Mouse (Mus musculus) thymus, adult 18-20 months (tissue): ENCODE results near the gene Vgll2.

Experiments
- DNase-seq, 2 experiments: peaks; one replicate each; pipeline ENCODE4 v3.0.0; 2022; ENCODE audit warnings: mixed read lengths in 2 of 2

Gene Vgll2

DNA sequence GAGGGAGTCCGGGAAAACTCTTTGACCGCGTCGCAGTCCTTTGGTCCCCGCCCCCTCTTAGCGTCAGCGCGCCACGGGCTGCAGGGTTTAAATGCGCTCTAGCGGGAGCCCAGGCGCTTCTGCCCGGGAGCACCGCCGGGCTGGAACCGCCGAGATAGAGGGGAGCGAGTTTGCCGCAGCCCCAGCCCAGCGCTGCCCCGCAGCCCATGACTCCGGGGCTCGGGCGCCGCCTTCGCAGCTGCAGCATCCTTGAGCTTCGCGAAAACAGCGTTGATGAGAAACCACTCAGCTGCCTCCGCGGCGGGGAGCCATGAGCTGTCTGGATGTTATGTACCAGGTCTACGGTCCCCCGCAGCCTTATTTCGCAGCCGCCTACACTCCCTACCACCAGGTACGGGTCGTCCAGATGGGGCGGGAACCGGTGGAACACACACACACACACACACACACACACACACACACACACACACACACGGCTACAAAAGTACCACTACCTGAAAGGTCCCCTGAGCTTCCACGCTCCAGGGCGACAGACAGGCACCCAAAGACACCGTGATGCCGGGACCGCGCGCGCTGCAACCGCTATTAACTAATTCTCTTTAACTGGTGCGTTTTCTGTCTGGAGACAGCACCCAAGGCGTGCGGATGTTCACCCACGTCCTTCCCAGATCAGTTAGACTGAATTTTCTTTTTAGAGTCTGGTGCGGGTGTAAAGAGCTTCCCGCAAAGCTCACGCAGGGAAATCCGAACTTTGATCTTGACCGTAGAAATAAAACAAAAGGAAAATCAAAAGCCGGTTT lies at the start of gene Vgll2:
Gene Vgll2, plus strand, starts transcription at position 90 of the 800 bp plus-strand sequence.
- no peak for DNase-seq

DNA sequence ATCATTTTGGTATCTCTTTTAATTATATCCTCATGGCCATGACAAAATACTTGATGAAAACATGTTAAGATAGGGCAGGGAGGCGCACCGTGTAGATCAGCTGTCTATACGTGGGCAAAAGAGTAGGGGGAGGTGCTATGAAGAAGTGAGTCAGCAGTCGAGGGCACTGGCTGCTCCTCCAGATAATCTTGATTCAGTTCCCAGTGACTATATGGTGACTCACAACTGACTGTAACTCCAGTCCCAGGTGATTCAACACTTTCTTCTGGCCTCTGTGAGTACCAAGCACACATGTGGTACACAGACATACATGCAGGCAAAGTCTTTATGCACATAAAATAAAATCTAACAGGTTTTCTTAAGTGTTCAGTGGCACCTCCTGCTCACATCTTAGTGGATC lies 47.2 kb upstream of the Vgll2 start:
- no peak for DNase-seq

DNA sequence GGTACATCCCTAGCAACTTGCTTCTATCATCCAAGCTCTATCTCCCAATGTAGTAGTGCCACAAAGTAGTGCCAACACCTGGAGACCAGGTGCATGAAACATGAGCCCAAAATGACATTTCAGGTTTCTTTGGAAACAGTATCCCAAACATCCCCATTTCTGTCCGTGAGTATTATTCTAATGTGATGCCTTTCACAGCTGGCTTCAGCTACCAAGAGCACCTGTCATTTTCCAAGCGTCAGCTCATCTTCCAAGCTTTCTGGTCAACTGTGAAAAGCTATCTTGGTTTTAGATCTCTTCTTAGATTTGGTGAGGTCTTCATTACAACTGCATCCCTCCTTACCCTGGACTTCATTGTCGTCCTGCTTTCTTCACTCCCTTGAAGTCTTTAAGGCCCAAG lies 46.7 kb upstream of the Vgll2 start:
- no peak for DNase-seq

DNA sequence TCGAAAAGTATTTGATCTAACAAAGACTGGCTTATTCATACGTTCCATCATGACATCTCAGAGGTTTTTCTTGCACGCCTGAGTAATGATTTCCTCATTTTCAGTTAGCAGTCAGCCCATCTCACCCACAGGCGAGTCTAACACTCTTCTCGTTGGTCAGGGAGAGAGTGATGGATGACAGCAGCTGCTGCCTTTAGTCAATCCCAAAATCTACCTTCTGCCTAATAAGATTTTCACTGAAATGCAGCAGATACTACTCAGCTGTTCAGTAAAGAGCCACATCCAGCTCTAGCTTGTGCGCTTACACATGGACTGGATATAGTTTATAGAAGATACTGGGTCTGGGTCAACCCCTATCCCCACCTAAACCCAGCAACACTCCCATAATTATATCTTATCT lies 40.7 kb upstream of the Vgll2 start:
- DNase-seq = no peak

DNA sequence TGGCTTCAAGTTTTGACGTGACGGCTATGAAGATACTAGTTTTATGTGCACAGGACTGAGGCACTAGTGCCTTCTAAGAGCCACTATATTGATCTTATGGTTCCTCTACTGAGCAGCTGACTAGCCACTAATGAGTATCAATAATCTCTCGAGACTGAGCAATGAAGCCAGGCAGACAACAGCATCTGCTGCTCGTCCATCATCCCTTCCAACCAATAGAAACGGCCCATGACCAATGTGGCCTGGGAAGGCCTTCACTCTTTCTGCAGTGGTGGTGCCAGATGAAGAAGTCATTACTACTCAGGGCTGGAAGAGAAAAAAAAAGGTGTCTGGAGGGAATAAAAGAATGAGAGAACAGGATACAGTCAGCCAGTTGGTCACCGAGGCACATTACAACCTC lies 39.9 kb upstream of the Vgll2 start:
- DNase-seq = no peak

DNA sequence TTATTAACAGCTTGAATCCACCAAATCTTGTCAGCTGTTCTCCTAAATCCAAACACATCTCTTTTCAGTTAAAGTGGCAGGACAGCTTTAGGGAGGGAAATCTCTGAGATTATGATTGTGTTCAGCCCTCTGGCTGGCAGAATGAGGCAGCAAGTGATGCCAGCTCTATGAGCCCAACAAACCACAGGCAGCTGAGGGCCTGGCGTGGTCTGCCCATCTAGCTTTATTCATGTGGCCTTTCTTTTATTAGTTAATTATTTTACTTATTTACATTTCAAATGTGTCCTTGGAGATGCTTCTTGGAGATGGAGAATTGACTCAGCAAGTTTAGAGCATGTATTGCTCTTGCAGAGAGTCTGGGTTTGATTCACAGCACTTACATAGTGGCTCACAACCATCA lies 3.8 kb upstream of the Vgll2 start:
- DNase-seq = no peak

DNA sequence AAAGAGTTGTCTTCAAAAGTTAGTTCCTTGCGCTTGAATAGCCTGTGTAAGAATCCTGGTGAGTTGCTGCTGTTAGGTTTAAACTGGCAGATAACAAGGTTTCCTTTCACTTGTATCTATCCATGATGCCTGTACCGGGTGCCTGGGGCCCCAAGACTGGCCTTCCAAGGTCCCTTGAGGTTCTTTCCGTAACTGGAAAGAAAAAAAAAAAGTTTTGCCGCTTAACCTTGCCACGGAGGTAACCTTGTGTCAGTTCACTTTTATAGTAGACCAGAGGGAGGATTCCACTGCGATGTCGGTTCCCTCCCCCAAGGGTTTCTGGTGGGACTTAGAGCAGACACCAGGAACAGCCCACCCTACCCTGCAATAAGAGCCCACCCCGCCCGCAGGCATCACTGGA lies 1.1 kb upstream of the Vgll2 start:
- DNase-seq = no peak

DNA sequence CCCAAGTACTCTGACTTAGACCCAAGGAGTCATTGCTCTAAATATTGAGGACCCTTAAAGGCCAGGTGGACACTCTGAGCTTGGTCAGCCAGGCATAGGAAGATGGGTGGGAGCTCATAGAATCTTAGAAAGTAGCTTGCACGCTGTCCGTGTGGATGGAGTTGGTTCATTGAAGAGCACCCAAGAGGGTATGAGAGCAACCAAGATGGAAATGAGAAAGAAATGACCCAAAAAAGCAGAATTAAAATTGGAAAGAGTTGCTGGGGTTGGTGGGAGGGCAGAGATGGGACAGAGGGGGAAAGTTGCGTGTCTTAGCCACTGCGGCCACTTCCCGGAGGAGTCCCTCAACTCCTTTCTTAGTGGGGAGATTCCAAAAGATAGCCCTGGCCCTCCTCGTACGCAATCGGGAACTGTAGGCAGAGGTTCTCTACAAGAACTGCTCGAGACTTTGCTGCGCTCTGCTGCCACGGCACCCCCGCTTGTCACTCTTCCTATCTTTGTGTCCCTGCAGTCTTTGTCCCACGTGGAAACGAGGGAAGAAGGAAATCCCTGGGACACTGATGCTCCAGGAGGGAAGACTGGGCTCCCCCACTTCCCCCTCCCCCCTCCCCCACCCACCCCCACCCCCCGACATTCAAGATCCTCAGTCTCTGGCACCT lies 437 bp upstream of the Vgll2 start:
- DNase-seq = no peak

DNA sequence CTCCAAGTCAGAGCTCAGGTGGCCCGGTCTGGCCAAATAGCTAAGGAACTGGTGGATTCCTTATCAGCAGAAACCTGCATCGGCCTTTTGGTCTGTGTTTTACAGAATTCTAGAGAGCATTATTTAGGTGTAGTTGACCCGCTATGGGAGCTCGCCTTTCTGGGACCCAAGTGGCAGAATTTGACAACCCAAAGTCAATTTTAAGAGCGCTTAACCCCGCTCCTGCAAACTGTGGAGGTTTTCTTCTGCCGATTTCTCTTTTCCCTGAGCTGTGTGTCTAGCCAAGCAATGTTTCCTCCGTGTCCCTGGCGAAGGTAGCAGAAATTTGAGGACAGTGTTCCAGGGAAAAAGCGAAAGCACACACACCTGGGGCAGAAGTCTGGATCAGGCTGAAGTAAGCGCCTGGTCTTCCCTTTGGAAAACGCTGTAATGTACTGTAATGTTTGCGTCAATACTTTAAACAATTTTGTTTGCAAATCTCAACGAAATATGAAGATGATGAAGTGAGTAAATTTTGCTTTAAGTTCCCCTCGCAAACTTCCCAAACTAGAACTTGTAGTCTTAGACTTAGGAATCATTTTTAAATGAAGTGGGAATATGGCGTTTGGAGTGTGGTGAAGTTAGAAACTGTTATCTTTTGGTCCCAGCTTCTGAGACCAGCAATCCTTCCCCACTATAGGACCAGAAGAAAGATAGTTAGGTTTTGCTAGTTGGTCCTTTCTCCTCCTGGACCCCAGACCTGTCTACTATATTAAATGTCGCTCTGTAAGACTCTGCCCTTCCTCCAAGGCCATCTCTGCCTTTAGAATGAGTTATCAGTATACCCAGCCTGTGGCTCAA lies 1.1 kb downstream of the Vgll2 start:
- no peak for DNase-seq

DNA sequence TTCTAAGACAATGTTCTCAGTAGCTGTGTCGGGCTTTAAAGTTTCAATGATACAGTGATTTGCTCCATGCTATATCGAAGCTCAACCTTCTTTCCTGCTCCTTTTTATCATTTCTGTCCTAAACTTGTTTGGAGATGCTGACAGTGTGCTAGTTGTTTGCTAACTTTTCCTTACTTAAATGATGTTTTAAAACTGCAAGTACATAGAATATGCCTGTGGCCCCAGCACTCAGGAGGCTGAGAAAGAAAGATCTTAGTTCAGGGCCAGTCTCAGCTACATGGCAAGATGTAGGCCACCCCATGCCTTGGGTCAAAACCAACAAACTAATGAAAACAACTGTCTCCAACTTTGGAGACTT lies 1.7 kb downstream of the Vgll2 start:
- DNase-seq = no peak

DNA sequence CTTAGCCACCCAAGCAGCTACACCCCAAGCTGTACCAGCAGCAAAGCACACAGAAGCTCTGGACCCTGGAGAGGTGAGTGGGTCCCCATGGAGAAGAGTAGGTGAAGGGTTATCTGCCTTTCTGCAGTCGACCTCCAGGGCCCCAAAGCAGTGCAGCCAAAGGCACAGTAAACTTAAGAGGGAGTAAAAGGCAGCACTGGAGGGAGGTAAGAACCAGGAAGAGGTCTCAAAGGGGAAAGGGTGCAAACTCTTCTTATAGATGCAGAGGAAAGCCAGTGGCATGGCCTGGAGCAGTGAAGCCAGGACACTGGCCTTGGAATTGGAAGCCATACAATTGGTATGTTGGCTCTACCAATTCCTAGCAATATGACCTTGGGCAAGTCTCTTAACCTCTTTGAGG lies 3.0 kb downstream of the Vgll2 start:
- no peak for DNase-seq

DNA sequence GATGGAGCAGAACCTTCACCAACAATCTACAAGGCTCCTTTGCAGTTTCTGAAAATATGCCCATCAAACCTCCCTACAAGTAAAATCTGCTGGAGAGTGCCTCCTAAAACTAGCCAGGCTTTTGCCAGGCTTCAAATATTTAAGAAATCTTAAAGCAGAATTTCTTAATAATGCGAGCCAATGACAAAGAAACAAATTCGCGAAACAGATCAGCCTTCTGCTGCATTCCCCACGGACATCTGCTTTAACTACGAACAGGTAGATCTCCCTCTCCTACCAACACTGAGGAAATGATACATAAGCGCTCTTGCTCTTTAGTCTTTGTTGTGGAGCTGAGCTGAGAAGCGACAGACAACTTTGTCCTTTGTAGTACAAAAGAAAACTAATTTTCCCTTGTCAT lies 3.5 kb downstream of the Vgll2 start:
- no peak for DNase-seq

DNA sequence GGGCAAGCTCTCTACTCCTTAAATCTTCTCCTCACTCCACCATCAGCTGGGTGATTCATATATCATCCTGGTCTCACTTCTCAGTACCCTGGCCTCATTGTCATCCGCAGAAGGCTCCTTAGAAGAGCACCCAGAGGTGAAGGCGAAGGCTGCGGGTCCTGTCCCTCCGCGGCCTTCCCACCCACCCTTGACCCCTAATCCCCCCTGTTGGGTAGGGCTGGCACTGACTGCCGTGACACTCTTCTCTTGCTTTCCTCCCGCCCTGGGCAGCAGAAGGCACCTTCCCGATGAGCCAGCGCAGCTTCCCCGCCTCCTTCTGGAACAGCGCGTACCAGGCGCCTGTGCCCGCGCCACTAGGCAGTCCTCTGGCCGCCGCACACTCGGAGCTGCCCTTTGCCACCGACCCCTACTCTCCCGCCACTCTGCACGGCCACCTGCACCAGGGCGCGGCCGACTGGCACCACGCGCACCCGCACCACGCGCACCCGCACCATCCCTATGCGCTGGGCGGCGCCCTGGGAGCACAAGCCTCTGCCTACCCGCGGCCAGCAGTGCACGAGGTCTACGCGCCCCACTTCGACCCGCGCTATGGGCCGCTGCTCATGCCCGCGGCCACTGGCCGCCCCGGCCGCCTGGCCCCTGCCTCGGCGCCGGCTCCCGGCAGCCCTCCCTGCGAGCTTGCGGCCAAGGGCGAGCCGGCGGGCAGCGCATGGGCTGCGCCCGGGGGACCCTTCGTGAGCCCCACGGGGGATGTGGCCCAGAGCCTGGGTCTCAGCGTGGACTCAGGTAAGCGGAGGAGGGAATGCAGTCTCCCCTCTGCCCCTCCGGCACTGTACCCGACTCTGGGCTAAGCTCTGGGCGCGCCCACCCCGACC lies 5.1 kb downstream of the Vgll2 start:
- DNase-seq = no peak

DNA sequence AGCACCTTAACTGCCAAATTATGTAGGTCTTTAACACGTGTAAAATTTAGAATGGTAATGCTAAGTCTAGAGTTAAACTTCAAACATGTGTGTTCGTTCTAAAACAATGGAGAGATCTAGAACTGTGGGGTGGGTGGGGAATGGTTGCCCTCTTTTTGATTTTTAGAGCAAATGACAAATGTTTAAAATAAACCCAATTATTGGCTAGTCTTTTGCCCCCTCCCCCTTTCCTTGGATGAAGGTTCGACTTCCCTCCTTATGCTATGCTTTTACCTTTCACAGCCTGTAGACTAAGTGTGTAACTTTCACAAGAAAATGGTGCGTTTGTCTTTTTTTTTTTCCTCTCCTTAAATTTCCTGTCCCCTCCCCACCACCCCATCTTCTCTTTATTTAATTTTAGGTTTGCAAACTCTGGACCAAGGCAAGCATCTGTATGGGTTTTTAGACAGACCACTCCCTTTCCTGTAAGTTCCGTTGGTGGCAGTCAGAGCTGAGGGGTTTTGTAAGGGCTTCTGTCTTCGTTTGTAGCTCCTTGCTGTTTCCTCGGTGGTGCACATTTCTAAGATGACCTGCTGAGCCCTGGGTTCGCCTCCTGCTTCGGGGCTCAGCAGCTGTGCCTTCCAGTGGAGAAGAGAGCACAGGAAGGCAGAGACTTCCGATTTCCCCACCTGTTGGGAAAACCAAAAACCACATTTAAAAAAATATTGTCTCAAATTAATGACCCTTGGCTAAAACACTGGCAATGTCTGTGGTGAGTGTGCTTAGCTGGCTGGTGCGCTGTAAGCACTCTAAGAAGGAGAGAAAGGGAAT lies 6.5 kb downstream of the Vgll2 start:
- no peak for DNase-seq

DNA sequence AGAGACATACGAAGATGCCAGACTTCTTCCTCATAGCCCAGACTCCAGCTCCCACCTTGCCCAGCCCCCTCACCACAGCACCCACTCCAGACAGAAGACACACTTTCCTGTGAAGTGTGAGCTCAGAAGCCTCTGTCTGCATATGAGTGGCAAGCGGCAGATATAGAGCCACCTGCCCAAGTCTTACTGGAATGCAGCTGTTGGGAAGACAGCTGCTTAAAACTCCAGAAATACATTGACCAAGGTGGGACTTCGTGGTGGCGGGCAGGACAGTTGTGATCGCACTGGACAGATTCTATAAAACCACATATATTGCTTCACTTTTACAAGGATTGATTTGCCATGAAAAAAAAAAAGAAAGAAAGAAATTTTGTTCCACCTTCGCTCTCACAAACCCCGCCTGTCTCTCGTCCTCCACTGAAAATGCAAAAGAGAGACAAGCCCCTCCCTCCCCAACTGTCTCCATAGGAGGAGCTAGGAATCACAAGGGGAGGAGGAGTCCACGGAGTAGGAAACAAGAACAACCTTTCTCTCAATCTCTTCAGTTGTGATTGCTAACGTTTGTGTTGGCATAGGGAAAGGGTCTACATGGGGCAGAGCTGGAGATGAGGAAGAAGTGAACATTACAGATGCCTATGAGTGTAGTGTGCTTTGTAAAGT lies 7.2 kb downstream of the Vgll2 start:
- no peak for DNase-seq

DNA sequence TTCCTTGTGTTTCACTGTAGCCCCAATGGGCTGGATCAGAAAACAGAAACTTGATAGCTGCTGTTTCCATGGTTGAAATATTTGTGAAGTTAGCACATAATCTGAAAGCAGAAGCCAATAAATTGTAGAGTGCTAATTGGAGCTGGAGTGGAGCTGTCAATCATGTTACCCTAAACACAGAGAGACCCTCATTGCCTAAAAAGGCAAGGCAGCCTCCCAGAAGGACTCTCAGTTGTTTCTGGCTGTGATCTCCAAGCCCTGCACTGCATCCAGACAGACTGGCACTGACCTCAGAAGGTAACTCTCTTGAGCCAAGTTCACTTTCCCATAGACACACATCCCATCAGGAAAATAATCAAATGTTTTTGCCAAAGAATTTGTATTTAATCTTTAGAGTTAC lies 11.4 kb downstream of the Vgll2 start:
- no peak for DNase-seq

DNA sequence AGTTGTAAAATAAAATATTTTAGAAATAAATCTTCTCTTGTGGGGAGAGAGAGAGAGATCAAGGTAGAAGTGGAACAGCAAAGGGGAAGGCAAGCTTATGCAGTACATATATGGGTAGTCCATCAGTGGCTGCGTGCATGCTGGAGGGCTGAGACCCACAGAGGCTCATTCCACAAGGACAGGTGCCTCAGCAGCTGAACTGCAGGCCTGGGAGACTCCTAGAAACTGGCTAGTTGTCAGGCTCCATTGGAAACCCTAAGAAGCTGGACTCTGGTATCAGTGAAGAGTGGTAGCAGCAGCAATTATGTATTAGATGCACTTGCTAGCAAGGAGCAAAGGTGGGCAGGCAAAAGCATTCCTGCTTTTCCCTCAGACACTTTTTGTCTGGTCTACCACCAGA lies 17.1 kb downstream of the Vgll2 start:
- DNase-seq = no peak

DNA sequence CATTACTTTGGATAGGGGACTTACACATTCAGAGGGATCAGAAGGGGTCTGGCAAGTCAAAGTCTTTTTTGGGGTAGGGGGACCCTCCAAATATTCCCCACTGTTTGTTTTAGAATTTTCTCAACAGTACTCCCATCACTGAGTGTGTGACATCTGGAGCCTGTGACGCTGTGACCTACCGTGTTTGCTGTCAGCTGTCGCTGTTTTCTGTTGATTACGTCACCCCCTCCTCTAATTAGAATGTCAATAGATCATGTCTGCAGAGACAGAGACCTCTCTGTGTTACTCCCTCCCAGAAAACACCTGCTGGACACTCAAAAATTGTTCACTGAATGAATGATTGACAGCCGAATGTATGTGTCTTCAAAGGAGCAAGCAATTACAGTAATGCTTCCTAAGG lies 20.8 kb downstream of the Vgll2 start:
- no peak for DNase-seq

DNA sequence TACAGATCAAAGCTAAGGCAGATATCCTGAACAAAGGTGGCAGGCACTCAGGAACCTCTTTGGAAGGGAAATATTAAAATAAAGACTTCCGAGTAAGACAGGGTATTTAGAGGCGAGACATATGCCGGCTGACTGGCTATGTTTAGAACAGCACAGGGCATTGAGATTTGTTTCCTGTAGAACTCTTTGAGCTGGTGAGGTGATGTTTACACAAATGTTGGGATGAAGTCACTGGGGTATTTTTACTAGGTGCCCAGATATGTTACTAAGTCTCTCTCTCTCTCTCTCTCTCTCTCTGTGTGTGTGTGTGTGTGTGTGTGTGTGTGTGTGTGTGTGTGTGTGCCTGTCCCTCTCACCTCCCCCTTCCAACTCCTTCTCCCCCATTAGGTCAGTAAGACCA lies 26.0 kb downstream of the Vgll2 start:
- no peak for DNase-seq

DNA sequence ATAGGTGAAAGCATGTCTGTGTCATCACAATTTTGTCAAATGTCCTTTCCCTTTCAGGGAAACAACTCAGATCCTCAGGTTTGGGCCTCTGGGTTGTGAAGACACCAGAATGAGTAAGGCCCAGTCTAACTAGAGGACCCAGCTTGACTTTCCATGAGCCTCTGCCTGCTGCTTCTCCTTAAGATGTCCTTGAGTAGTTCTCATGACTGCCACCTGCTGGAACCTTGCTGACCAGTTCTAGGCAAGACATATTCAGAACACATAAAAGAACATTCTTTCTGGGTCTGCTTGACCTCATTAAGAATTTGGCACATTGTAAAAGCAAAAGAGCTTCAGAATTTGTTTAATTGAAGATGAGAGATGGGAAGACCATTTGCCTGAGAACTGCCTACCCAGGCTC lies 50.2 kb downstream of the Vgll2 start:
- DNase-seq = no peak
